Mouse (Mus musculus): ENCODE data around the gene Lamtor3.

DNA sequence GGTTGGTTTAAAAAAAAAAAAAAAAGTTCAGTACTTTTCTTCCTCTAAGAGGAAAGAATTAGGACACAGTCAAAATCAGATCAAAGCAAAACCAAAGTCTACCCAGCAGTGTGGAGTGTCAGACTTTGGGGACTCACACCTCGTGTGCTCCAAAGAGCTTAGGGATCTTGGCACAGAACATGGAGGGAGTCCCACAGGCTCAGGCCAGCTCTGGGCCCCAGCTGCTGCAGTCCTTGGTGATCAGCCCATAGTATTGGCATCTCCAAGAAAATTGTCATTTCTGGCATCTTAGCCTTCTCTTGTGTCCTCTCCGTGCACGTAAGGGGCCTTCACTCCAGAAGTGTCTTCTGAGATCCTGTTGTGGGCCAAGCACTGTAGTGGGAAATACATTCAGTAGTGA is 27.2 kb upstream of the Lamtor3 start:
- TF ChIP-seq GATA1 (IDR thresholded peaks at IDR 0.05; ENCODE audit: borderline replicate concordance, low read length) (no peak), FLI1 (IDR thresholded peaks at IDR 0.05; ENCODE audit: low read length) (no peak)
